Mouse (Mus musculus) CH12.LX (cell line): Measurements from ENCODE around the gene Mrpl18.

Experiments used
- CHD2 ChIP-seq: IDR thresholded peaks from 2 replicates; pipeline ENCODE4 v1.6.1; 2011; ENCODE audit warnings: low read length, improper control_type of control experiment
- CTCF ChIP-seq, 2 experiments: IDR thresholded peaks in 1 of 2; conservative IDR thresholded peaks in 1 of 2; 2 replicates each; pipeline ENCODE4 v1.5.1; 2011 to 2012; ENCODE audit warnings: low read depth in 2 of 2, low read length in 2 of 2, improper control_type of control experiment in 1 of 2, inconsistent platforms in 1 of 2, mild to moderate bottlenecking in 1 of 2, moderate library complexity in 1 of 2
- ELF1 ChIP-seq: IDR thresholded peaks from 2 replicates; pipeline ENCODE4 v1.6.1; 2014; ENCODE audit warnings: low read depth, mild to moderate bottlenecking, inconsistent platforms, low read length, improper control_type of control experiment
- EP300 ChIP-seq: IDR thresholded peaks from 2 replicates; pipeline ENCODE4 v1.6.1; 2011; ENCODE audit warnings: low read length, improper control_type of control experiment
- KAT2A ChIP-seq: IDR thresholded peaks from 2 replicates; pipeline ENCODE4 v1.6.1; 2012; ENCODE audit warnings: low read length, improper control_type of control experiment, inconsistent platforms; ENCODE audit not compliant: insufficient replicate concordance
- MEF2A ChIP-seq: IDR thresholded peaks from 2 replicates; pipeline ENCODE4 v1.6.1; 2014; ENCODE audit warnings: low read depth, mild to moderate bottlenecking, inconsistent platforms, low read length, improper control_type of control experiment, borderline replicate concordance
- POLR2A ChIP-seq: IDR thresholded peaks from 2 replicates; pipeline ENCODE4 v1.6.1; 2011; ENCODE audit warnings: low read depth, mild to moderate bottlenecking, improper control_type of control experiment, low read length
- POLR2AphosphoS2 ChIP-seq: IDR thresholded peaks from 2 replicates; pipeline ENCODE4 v1.6.1; 2011; ENCODE audit warnings: low read depth, low read length, improper control_type of control experiment
- SIN3A ChIP-seq: IDR thresholded peaks from 2 replicates; pipeline ENCODE4 v1.6.1; 2012; ENCODE audit warnings: low read length, improper control_type of control experiment, inconsistent platforms
- TBP ChIP-seq: conservative IDR thresholded peaks from 2 replicates; pipeline ENCODE4 v1.6.1; 2011; ENCODE audit warnings: low read depth, low read length, improper control_type of control experiment

- TF ChIP-seq MEF2A (no peak; the same call in 1 of the 2 replicates), ELF1 (no peak), POLR2A (no peak; the same call in 1 of the 2 replicates), CTCF (conservative IDR thresholded peaks at IDR 0.05 in 1 of 2, IDR thresholded peaks at IDR 0.05 in 1 of 2; ENCODE audit: low read depth in 2 of 2, low read length in 2 of 2) (no peak), KAT2A (no peak), SIN3A (peak; percentile 44), EP300 (no peak), CHD2 (no peak), POLR2AphosphoS2 (peak; percentile 9; the same call in 1 of the 2 replicates), TBP (no peak)
Observed at GRCm38 (mm10) chr17:12916588-12917380, 639 bp upstream of the Mrpl18 start.
